Mouse (Mus musculus): ENCODE measurements at regions not wholly inside any gene's neighbourhood (a gene's known extent, or its start where the extent isn't known, plus 50 kb on each side); places are given as distances from the start of the nearest gene placed in this dataset.

GRCm38 (mm10) chr10:24357636-24358035 lies 134.3 kb downstream of the Moxd1 start:
- DNase-seq, result no peak

GRCm38 (mm10) chr10:24361424-24361823 lies 138.1 kb downstream of the Moxd1 start:
- DNase-seq, result no peak

- DNase-seq, result no peak
Measured at GRCm38 (mm10) chr10:24365369-24365768, 142.1 kb downstream of the Moxd1 start.

- DNase-seq, result no peak
Measured at GRCm38 (mm10) chr10:24367010-24367409, 143.7 kb downstream of the Moxd1 start.

- DNase-seq, result peak; percentile 27
Measured at GRCm38 (mm10) chr10:24373957-24374356, 150.6 kb downstream of the Moxd1 start.

- DNase-seq, result no peak
Measured at GRCm38 (mm10) chr10:24379291-24379690, 156.0 kb downstream of the Moxd1 start.

GRCm38 (mm10) chr10:24380478-24381273 lies 157.4 kb downstream of the Moxd1 start:
- no peak for DNase-seq

- DNase-seq, result peak; percentile 58
Measured at GRCm38 (mm10) chr10:24381917-24382316, 158.6 kb downstream of the Moxd1 start.

GRCm38 (mm10) chr10:24384061-24384460 lies 160.7 kb downstream of the Moxd1 start:
- DNase-seq, result no peak

GRCm38 (mm10) chr10:24388229-24388628 lies 164.9 kb downstream of the Moxd1 start:
- no peak for DNase-seq

GRCm38 (mm10) chr10:24391039-24391438 lies 167.7 kb downstream of the Moxd1 start:
- no peak for DNase-seq

GRCm38 (mm10) chr10:24392066-24392465 lies 168.7 kb downstream of the Moxd1 start:
- DNase-seq, result peak; percentile 22

- DNase-seq, result no peak
Measured at GRCm38 (mm10) chr10:24395999-24396784, 172.9 kb downstream of the Moxd1 start.

GRCm38 (mm10) chr10:24397125-24397524 lies 173.8 kb downstream of the Moxd1 start:
- no peak for DNase-seq

GRCm38 (mm10) chr10:24404851-24405250 lies 181.5 kb downstream of the Moxd1 start:
- no peak for DNase-seq

- no peak for DNase-seq
Measured at GRCm38 (mm10) chr10:24406953-24407352, 183.6 kb downstream of the Moxd1 start.

GRCm38 (mm10) chr10:24407411-24408227 lies 184.3 kb downstream of the Moxd1 start:
- no peak for DNase-seq

GRCm38 (mm10) chr10:24409976-24410375 lies 185.3 kb upstream of the Ccn2 start:
- DNase-seq, result peak; percentile 53

- DNase-seq, result no peak
Measured at GRCm38 (mm10) chr10:24410885-24411284, 184.4 kb upstream of the Ccn2 start.

- no peak for DNase-seq
Measured at GRCm38 (mm10) chr10:24422498-24423160, 172.6 kb upstream of the Ccn2 start.

GRCm38 (mm10) chr10:24433737-24434367 lies 161.4 kb upstream of the Ccn2 start:
- no peak for DNase-seq

GRCm38 (mm10) chr10:24437177-24437576 lies 158.1 kb upstream of the Ccn2 start:
- DNase-seq, result no peak

Measured in heart, postnatal 4 days (tissue).